Mouse (Mus musculus) mesoderm, embryonic 11.5 days (tissue): ENCODE results near the gene Utp4.

ENCODE experiments used
- DNase-seq: peaks from one replicate; pipeline ENCODE4 v3.0.0-alpha.2; 2012; ENCODE audit warnings: low read depth, low spot score

The Utp4 gene

GRCm38 (mm10) chr8:106936478-106937051, 43.1 kb downstream of the Utp4 start:
- DNase-seq = no peak

GRCm38 (mm10) chr8:106937081-106937800, 43.8 kb downstream of the Utp4 start:
- no peak for DNase-seq

DNA sequence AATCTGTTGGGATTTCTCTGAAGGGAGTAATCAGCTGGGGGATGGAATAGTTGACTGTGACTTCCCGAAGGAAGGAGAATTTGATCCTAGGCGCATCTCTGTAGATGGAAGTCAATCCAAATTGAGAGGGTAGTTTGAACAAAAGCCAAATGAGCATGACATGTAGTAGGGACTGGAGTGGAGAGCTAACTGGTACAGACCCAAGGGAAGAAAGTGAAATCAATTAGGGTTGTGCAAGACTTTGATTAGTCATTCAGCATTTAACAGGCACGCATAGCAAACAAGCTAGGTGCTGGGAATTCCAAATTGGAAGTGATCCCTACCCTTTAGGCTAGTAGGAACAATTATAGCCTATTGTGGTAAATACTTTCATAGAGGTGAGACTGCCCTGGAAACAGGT, 48.4 kb downstream of the Utp4 start:
- no peak for DNase-seq

DNA sequence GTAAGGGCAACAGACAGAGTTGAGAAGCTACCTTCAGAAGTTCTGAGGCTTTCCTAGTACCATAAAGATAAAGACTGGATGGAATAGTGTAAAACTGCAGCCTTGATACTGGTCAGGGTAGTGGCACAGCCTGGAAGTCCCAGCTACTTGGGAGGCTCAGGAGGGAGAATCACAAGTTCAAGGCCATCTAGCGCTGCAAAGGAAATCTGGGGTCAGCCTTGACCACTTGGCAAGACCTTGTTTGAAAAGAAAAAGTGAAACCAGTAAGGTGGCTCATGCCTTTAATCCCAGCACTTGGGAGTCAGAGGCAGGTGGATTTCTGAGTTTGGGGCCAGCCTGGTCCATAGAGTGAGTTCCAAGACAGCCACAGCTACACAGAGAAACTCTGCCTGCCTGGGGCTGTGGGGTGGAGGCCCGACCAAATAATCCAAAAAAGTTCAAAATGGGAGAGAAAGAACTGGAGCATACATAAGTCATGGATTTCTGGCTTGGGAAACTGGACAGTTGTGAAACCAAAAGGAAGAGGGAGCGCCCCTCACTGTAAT, 50.5 kb downstream of the Utp4 start:
- no peak for DNase-seq

- no peak for DNase-seq
These were observed 51.3 kb downstream of the Utp4 start for GRCm38 (mm10) chr8:106944756-106945155.

GRCm38 (mm10) chr8:106948678-106949243, 55.3 kb downstream of the Utp4 start:
- no peak for DNase-seq

DNA sequence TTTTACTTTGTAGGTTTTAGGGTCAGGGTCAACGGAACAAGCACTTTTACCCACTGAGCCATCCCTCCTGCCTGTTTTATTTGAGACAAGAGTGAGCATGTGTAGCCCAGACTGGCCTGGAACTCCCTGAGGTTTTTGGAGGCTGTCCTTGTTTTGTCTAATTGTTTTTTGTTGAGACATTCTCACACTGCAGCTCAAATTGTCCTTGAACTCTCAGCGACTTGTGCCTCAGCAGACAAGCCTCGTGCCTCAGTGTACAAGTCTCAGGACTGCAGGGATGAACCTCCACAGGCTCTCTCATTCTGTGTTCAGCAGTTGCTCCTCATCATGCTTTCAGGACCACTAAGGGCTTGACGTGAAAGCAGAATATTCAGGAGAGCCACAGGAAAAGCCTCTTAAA, 58.3 kb downstream of the Utp4 start:
- no peak for DNase-seq

DNA sequence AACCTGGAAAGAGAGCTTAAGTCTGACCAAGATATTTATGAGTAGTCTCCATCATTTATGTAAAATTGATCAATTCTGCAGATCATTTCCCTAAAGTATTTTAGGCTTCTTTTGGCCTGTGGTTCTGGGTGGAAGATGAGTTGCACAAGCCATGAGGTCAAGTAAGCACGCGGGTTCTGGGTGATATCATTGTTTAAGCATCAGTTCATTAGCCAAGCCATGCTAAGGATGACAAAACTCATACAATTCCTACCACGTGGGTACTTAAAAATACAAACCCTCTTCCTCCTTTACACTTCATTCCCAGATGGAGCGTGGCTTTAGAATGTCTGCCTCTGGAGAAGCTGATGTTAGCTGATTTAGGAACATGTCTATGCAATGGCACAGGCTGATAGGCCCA, 60.1 kb downstream of the Utp4 start:
- no peak for DNase-seq

- DNase-seq = no peak
These were observed 63.6 kb downstream of the Utp4 start for GRCm38 (mm10) chr8:106957086-106957485.

GRCm38 (mm10) chr8:106958212-106958611, 64.8 kb downstream of the Utp4 start:
- DNase-seq = no peak

GRCm38 (mm10) chr8:106959626-106960025, 66.2 kb downstream of the Utp4 start:
- no peak for DNase-seq

DNA sequence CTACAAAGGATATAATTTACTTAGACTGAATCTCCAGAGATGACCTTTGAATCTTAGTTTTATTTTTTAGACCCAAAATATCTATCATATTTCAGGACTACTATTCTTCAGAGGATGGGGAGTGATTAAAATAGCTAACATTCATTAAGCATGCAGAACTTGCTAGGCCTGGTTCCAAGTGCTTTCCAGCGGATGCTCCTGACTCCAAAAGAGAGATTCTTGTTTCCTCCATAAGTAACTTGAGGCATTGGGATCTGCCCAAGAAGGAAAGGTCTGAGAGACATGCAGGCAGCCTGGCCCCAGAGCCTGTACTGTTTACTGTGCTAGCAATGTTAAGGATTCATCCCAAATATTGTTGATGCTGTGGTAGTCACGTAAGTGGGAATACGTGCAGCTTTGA, 68.9 kb downstream of the Utp4 start:
- no peak for DNase-seq

GRCm38 (mm10) chr8:106963365-106963764, 69.9 kb downstream of the Utp4 start:
- peak; percentile 49 for DNase-seq

DNA sequence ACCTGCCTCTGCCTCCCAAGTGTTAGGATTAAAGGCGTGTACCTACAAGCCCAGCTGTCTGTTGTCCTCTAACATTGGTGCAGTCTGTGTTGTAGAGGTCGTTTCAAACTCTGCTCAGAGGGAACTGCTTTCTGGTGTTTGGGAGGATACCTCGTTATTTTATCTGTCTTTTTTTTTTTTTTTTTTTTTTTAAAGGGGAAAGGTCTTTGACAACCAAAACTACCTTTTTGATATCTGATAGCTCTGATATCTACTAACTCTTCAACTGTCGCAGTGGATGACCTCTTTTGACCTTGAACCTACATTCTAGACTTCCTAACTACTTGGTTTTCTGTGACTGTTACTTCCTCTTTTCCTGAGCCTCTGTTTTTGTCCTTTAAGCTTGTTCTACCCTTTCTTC, 71.1 kb downstream of the Utp4 start:
- no peak for DNase-seq

DNA sequence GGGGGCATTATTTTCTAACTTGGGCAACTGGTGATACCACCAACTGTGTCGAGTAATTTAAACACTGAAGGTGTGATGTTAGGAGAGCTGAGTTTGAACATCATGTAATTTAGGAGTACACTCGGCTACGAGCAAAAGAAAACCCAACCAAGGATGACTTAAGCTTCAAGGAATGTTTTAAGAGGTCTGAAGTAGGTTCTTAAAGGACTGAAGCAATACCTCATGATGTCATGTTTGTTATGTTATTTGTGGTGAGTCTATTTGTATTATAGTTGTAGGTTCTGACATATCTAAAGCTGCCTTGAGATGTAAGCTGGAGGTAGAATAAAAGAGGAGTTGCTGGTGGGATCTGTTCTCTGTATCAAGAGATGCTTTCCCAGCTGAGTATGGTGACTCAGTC, 76.5 kb downstream of the Utp4 start:
- DNase-seq = no peak

- no peak for DNase-seq
These were observed 78.5 kb downstream of the Utp4 start for GRCm38 (mm10) chr8:106971916-106972315.
